Mouse (Mus musculus): ENCODE measurements around the gene Cdipt.

Gene Cdipt

GRCm38 (mm10) chr7:126975493-126975892 lies 221 bp upstream of the Cdipt start:
- DNase-seq (ENCODE audit: extremely low read depth, insufficient read length, low spot score), result no peak

- peak; percentile 87 for DNase-seq (ENCODE audit: extremely low read depth, insufficient read length, low spot score)
These were observed 494 bp downstream of the Cdipt start, which contains the start of gene Cdiptos for GRCm38 (mm10) chr7:126975950-126976866. Gene Cdiptos (minus strand): TSS chr7:126976098.

DNA sequence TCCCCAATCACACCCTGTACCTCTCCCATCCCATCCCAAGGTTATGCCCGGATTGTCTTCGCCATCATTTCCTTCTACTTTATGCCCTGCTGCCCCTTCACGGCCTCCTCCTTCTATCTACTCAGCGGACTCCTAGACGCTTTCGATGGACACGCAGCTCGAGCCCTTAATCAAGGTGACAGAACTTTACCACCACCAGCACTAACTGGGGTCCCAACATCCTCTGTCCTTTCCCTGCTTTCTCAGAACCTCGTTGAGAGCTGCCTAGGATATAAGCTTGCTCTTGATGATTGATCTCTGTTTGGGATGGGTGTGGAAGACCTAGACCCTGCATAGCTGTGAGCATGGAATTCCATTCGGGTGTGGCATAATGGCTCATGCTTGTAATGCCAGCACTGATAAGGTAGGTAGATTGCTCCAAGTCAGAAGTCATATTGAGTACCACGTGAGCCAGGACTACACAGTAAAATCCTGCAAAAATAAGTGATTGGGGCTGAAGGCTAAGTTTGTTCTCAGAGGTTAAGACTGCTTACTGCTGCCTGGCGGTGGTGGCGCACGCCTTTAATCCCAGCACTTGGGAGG lies 1.3 kb downstream of the Cdipt start:
- DNase-seq (ENCODE audit: extremely low read depth, insufficient read length, low spot score), result no peak

DNA sequence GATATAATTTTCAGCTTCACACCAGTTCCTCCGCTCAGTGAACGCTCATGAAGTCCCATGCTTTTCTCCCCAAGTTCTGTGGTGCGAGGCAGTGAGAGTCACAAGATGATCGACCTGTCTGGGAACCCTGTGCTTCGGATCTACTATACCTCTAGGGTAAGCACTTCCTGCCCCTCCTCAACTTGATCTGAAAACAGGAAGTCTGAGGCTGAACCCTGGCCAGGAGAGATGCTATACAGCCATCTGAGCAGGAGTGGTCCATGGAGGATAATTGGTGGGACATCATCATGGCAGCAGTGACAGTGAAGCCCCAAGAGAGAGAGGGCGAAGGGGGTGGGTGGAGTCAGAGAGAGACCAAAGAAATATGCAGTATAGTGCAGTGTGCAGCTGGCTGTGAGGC lies 3.1 kb downstream of the Cdipt start:
- DNase-seq (ENCODE audit: extremely low read depth, insufficient read length, low spot score), result no peak

- DNase-seq (ENCODE audit: extremely low read depth, insufficient read length, low spot score), result no peak
These were observed 5.9 kb downstream of the Cdipt start for GRCm38 (mm10) chr7:126981601-126982000.

- DNase-seq (ENCODE audit: extremely low read depth, insufficient read length, low spot score), result no peak
These were observed 6.3 kb downstream of the Cdipt start for GRCm38 (mm10) chr7:126982054-126982453.

DNA sequence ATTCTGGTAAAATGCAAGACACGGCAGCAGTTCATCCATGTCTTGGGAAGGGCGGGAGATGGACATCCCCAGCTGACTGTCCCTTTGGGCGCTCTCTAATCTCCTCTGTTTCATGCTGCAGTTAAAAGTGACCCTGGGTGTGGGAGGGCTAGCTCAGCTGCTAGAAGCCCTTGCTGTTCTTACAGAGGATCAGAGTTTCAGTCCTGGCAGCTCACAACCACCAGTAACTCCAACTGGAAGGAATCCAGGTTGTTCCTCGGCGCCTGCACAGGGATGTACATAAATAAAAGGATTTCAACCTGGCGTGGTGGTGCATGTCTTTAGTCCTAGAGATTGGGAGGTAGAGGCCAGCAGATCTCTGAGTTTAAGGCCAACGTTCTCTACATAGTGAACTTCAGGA lies 7.4 kb downstream of the Cdipt start:
- DNase-seq (ENCODE audit: extremely low read depth, insufficient read length, low spot score), result no peak

- no peak for DNase-seq (ENCODE audit: extremely low read depth, insufficient read length, low spot score)
These were observed 9.1 kb downstream of the Cdipt start for GRCm38 (mm10) chr7:126984667-126985444.

- DNase-seq (ENCODE audit: extremely low read depth, insufficient read length, low spot score), result no peak
These were observed 10.6 kb downstream of the Cdipt start for GRCm38 (mm10) chr7:126986319-126986718.

- DNase-seq (ENCODE audit: extremely low read depth, insufficient read length, low spot score), result no peak
These were observed 13.1 kb downstream of the Cdipt start for GRCm38 (mm10) chr7:126988816-126989215.

- DNase-seq (ENCODE audit: extremely low read depth, insufficient read length, low spot score), result no peak
These were observed 20.7 kb downstream of the Cdipt start for GRCm38 (mm10) chr7:126996449-126996848.

- no peak for DNase-seq (ENCODE audit: extremely low read depth, insufficient read length, low spot score)
These were observed 23.9 kb downstream of the Cdipt start for GRCm38 (mm10) chr7:126999568-126999967.

- no peak for DNase-seq (ENCODE audit: extremely low read depth, insufficient read length, low spot score)
These were observed 27.9 kb downstream of the Cdipt start for GRCm38 (mm10) chr7:127003620-127004019.

- DNase-seq (ENCODE audit: extremely low read depth, insufficient read length, low spot score), result no peak
These were observed 28.6 kb downstream of the Cdipt start for GRCm38 (mm10) chr7:127004122-127004875.

- no peak for DNase-seq (ENCODE audit: extremely low read depth, insufficient read length, low spot score)
These were observed 31.8 kb downstream of the Cdipt start for GRCm38 (mm10) chr7:127007313-127008024.

DNA sequence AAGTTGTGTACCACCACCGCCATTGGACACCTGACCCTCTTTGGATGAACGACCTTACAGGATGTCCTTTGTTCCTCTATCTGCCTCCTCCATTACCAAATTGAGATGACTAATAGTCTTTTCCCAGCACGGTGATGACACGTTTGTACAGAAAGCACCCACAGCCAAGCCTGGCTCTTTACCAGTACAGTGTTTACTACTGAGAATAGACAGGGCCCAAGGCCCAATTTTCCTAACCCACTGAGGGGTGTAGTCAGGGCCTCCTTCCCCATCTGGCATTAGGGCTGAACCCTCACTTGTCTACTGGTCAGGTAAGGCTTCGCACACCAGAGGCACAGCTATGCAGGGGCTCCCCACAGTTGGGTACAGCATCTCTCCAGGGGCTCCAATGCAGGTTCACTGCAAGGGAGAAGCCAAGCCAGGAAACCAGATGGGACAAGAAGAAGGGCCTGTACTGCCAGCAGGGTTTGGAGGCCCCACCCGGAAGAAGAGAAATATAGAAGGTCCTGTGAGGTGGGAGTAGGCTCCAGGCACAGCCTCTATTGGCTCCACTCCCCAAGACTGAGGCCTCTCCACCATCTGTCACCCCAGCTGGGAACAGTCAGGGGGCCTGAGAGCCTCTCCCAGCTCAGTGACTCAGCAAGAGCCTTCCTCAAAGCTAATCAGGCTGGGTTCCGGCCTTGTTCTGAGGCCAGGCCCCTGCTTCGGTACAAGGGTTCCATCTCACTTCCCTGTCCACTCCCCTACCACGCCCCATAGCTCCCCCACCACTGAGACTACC lies 32.7 kb downstream of the Cdipt start:
- peak; percentile 78 for DNase-seq (ENCODE audit: extremely low read depth, insufficient read length, low spot score)

DNA sequence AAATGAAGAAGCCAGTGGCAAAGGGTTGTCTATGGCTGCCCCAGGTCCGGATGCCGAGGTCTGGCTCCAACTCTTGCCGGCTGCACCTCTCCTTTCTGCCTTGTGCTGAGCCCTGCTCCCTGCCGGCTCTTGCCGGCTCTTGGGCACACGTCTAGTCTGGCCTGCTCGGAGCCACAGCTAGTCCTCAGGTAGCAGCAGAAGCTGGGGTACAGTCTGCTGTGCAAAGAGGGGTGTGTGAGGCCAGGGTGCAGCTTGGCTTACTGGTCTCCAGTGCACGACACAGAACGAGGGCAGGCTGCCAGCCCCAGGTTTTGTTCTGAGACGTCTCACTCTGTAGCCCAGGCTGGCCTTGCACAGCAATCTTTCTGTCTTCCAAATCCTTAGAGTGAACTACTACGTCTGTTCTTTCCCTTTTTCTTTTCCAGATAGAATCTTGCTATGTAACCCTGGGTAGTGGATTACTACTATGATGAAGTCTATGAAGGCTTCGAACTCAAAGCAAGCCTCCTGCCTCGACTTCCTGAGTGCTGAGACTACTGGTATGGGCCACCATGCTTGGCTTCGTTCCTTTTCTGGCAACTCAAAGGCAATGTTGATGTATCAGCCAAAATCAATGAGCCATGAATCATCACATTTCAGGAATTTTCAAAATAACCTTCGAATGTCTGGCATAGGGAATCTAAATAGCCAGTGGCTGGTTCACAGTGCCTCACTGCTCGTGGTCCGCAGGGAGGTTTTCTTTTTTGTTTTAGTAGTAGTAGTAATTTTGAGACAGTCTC lies 33.8 kb downstream of the Cdipt start:
- no peak for DNase-seq (ENCODE audit: extremely low read depth, insufficient read length, low spot score)

- no peak for DNase-seq (ENCODE audit: extremely low read depth, insufficient read length, low spot score)
These were observed 35.3 kb downstream of the Cdipt start for GRCm38 (mm10) chr7:127011051-127011450.
